21 mouse cellular contexts compared by ENCODE assay signal in genomic region chr8:84241821-84242220, GRCm38 (mm10). TPM values are rescaled to one million over a fixed set of nuclear protein-coding genes. Genes with fewer than 3 reads are reported as not detected.
DNase-seq lines count a peak whose midpoint lies in the region; ATAC-seq and TF ChIP-seq lines count a peak whose summit lies in the region.
"Had no signal": no experiment of that assay in that cellular context is flagged by ENCODE, and none has a peak within 500 bp of the region (broad histone marks: within the 10 kb centered on the region; RNA-seq: fewer than 3 reads in every experiment).

No protein-coding gene starts in this region.

- no peak for ATAC-seq in heart, embryonic 15.5 days (replicated peaks; ENCODE audit: insufficient number of reproducible peaks, insufficient read depth, low FRiP score, low read depth)
- ATAC-seq in kidney, embryonic 14.5 days (ENCODE audit: low FRiP score, low TSS enrichment) = no peak
- ATAC-seq: hindbrain, embryonic 16.5 days; midbrain, embryonic 13.5 days; Patski had no signal

- peak; percentile 39 for DNase-seq in adrenal gland, adult 2 months
- DNase-seq in adrenal gland, postnatal 25 days = no peak
- no peak for DNase-seq in heart, adult 11 months
- DNase-seq in kidney, adult 2 months = peak; percentile 81
- peak; percentile 73 for DNase-seq in kidney, postnatal 25 days
- no peak for DNase-seq in frontal cortex, postnatal 25 days (ENCODE audit: low spot score in 2 of 2)
- DNase-seq: cerebellum, adult 11-12 months; lung, adult 2 months; lung, postnatal 4 days; thymus, postnatal 4 days had no signal

- peaks cover 22% of the 10 kb centered on the region for H3K36me3 ChIP-seq in heart, embryonic 15.5 days
- H3K36me3 ChIP-seq in kidney, adult 2 months (ENCODE audit: control insufficient read depth, insufficient read depth, low read length) = no peaks in the 10 kb centered on the region
- H3K36me3 ChIP-seq in kidney, embryonic 14.5 days (ENCODE audit: control insufficient read depth, insufficient read depth, low read length) = peaks cover 29% of the 10 kb centered on the region

- H3K4me2 ChIP-seq in heart, embryonic 15.5 days = no peak overlapping the region
- H3K4me2 ChIP-seq in kidney, embryonic 14.5 days (replicated peaks; ENCODE audit: low read depth, low read length) = no peak overlapping the region
- H3K4me2 ChIP-seq: midbrain, embryonic 13.5 days had no signal

- WGBS in heart, embryonic 15.5 days = 38% methylated on average over 2 of the region's 2 CpGs
- 24% methylated on average over 2 of the region's 2 CpGs for WGBS in kidney, adult 2 months
- WGBS in kidney, embryonic 14.5 days = 74% methylated on average over 2 of the region's 2 CpGs

- peaks cover 27% of the 10 kb centered on the region for H3K4me1 ChIP-seq in heart, embryonic 15.5 days (replicated peaks)
- peaks cover 4% of the 10 kb centered on the region; the same call in 1 of the 2 replicates for H3K4me1 ChIP-seq in kidney, adult 2 months (ENCODE audit: control insufficient read depth, insufficient read depth, low read length)
- no peaks in the 10 kb centered on the region for H3K4me1 ChIP-seq in kidney, embryonic 14.5 days (ENCODE audit: control insufficient read depth, insufficient read depth, low read length)

- TF ChIP-seq CTCF in kidney, adult 2 months (conservative IDR thresholded peaks at IDR 0.05; ENCODE audit: insufficient read depth, insufficient read length, low read depth, low read length) = no peak

- H3K27me3 ChIP-seq in heart, embryonic 15.5 days = no peaks in the 10 kb centered on the region
- no peaks in the 10 kb centered on the region for H3K27me3 ChIP-seq in kidney, adult 2 months (replicated peaks; ENCODE audit: control insufficient read depth, insufficient read depth, low read length)
- H3K27me3 ChIP-seq in kidney, embryonic 14.5 days (ENCODE audit: control insufficient read depth, insufficient read depth, low read length) = no peaks in the 10 kb centered on the region
- H3K27me3 ChIP-seq: CH12.LX; midbrain, embryonic 13.5 days; Patski had no signal

- no peak overlapping the region for H3K9ac ChIP-seq in heart, embryonic 15.5 days
- no peak overlapping the region for H3K9ac ChIP-seq in kidney, embryonic 14.5 days (ENCODE audit: low read depth, low read length)
- H3K9ac ChIP-seq: midbrain, embryonic 13.5 days had no signal

- no peak overlapping the region for H3K4me3 ChIP-seq in heart, embryonic 15.5 days
- H3K4me3 ChIP-seq in kidney, adult 2 months (ENCODE audit: insufficient read depth, low read depth, low read length) = no peak overlapping the region
- no peak overlapping the region for H3K4me3 ChIP-seq in kidney, embryonic 14.5 days (ENCODE audit: low read length)
- H3K4me3 ChIP-seq: forebrain, embryonic 10.5 days; layer of hippocampus, adult 2 months; midbrain, embryonic 13.5 days had no signal

- peak overlapping the region; percentile 65 for H3K27ac ChIP-seq in heart, embryonic 15.5 days
- no peak overlapping the region for H3K27ac ChIP-seq in kidney, adult 2 months (ENCODE audit: insufficient read depth, low read depth, low read length)
- H3K27ac ChIP-seq in kidney, embryonic 14.5 days (ENCODE audit: low read depth, low read length) = no peak overlapping the region
- H3K27ac ChIP-seq: forebrain, embryonic 10.5 days; layer of hippocampus, adult 2 months; midbrain, embryonic 13.5 days had no signal

- no peaks in the 10 kb centered on the region for H3K9me3 ChIP-seq in heart, embryonic 15.5 days (replicated peaks)
- no peaks in the 10 kb centered on the region for H3K9me3 ChIP-seq in kidney, embryonic 14.5 days (ENCODE audit: control insufficient read depth, low read length)
- H3K9me3 ChIP-seq: forebrain, embryonic 10.5 days; midbrain, embryonic 13.5 days had no signal

- TF ChIP-seq POLR2A in kidney, adult 2 months (IDR thresholded peaks at IDR 0.05; ENCODE audit: low read depth, low read length) = no peak

RNA-seq across cellular contexts. Expression of gene Zswim4, which starts 5.0 kb away (rescaled TPM):
- total RNA-seq in adrenal gland, adult 2 months (2021) = 10 to 100 TPM; 31.4 to 55.6 TPM
- polyA plus RNA-seq in adrenal gland, adult 2 months (2012; rRNA removed) = 66.3 and 76.1 TPM in 2 replicates
- 41.3 and 44.1 TPM in 2 replicates for total RNA-seq in adrenal gland, postnatal 25 days (2021)
- 7.6 and 9.7 TPM in 2 replicates for polyA plus RNA-seq in heart, embryonic 15.5 days (2015; fragmentation: Nextera tagmentation; extraction: Ambion mirVana)
- polyA plus RNA-seq in kidney, adult 2 months (2012; rRNA removed) = 9.2 and 10.0 TPM in 2 replicates
- polyA plus RNA-seq in kidney, embryonic 14.5 days (2014; fragmentation: Nextera tagmentation; extraction: Ambion mirVana) = 10.2 and 15.7 TPM in 2 replicates

RNA-seq across cellular contexts. Expression of gene D8Ertd738e, which starts 7.7 kb away (rescaled TPM):
- 100 to 1,000 TPM; 268 to 291 TPM for total RNA-seq in adrenal gland, adult 2 months (2021)
- polyA plus RNA-seq in adrenal gland, adult 2 months (2012; rRNA removed) = 58.8 and 67.3 TPM in 2 replicates
- total RNA-seq in adrenal gland, postnatal 25 days (2021) = 261 and 266 TPM in 2 replicates
- 290 and 291 TPM in 2 replicates for polyA plus RNA-seq in heart, embryonic 15.5 days (2015; fragmentation: Nextera tagmentation; extraction: Ambion mirVana)
- polyA plus RNA-seq in kidney, adult 2 months (2012; rRNA removed) = 216 and 246 TPM in 2 replicates
- polyA plus RNA-seq in kidney, embryonic 14.5 days (2014; fragmentation: Nextera tagmentation; extraction: Ambion mirVana) = 388 TPM in 2 replicates

RNA-seq across cellular contexts. Expression of gene Mri1, which starts 15.3 kb away (rescaled TPM):
- 10 to 100 TPM; 27.9 to 38.1 TPM for total RNA-seq in adrenal gland, adult 2 months (2021)
- 239 and 243 TPM in 2 replicates for polyA plus RNA-seq in adrenal gland, adult 2 months (2012; rRNA removed)
- 31.3 and 45.3 TPM in 2 replicates for total RNA-seq in adrenal gland, postnatal 25 days (2021)
- polyA plus RNA-seq in heart, embryonic 15.5 days (2015; fragmentation: Nextera tagmentation; extraction: Ambion mirVana) = 36.1 and 42.7 TPM in 2 replicates
- polyA plus RNA-seq in kidney, adult 2 months (2012; rRNA removed) = 39.3 and 48.6 TPM in 2 replicates
- polyA plus RNA-seq in kidney, embryonic 14.5 days (2014; fragmentation: Nextera tagmentation; extraction: Ambion mirVana) = 73.2 and 80.1 TPM in 2 replicates

RNA-seq across cellular contexts. Expression of gene Ccdc130, which starts 28.4 kb away (rescaled TPM):
- total RNA-seq in adrenal gland, adult 2 months (2021) = 10 to 100 TPM; 19.3 to 25.8 TPM
- polyA plus RNA-seq in adrenal gland, adult 2 months (2012; rRNA removed) = 15.9 and 16.5 TPM in 2 replicates
- total RNA-seq in adrenal gland, postnatal 25 days (2021) = 15.0 and 24.8 TPM in 2 replicates
- 15.2 and 15.7 TPM in 2 replicates for polyA plus RNA-seq in heart, embryonic 15.5 days (2015; fragmentation: Nextera tagmentation; extraction: Ambion mirVana)
- polyA plus RNA-seq in kidney, adult 2 months (2012; rRNA removed) = 24.7 and 32.7 TPM in 2 replicates
- 15.4 and 21.1 TPM in 2 replicates for polyA plus RNA-seq in kidney, embryonic 14.5 days (2014; fragmentation: Nextera tagmentation; extraction: Ambion mirVana)

RNA-seq across cellular contexts. Expression of gene Nanos3, which starts 56.8 kb away (rescaled TPM):
- total RNA-seq in adrenal gland, adult 2 months (2021) = 1 to 10 TPM; 1.1 to 1.3 TPM
- 0.36 and 1.0 TPM in 2 replicates for polyA plus RNA-seq in adrenal gland, adult 2 months (2012; rRNA removed)
- total RNA-seq in adrenal gland, postnatal 25 days (2021) = 1.3 TPM in 1 of 2 replicates, not detected in the other
- polyA plus RNA-seq in heart, embryonic 15.5 days (2015; fragmentation: Nextera tagmentation; extraction: Ambion mirVana) = 1.4 and 1.6 TPM in 2 replicates
- polyA plus RNA-seq in kidney, adult 2 months (2012; rRNA removed) = 0.99 and 1.4 TPM in 2 replicates
- polyA plus RNA-seq in kidney, embryonic 14.5 days (2014; fragmentation: Nextera tagmentation; extraction: Ambion mirVana) = 4.3 and 5.5 TPM in 2 replicates
- total RNA-seq: CH12.LX; gastrocnemius, adult 8-10 months; liver, adult 2 months had no signal
- polyA plus RNA-seq: liver, adult 2 months; spleen, adult 2 months had no signal

Comparison
In these comparisons a context has a peak if more than half of its experiments do, and no peak if none do; other contexts are left out.
1. DNase-seq: peak in adrenal gland, adult 2 months (single experiment), kidney, adult 2 months (single experiment) and kidney, postnatal 25 days (2 of 2); none in adrenal gland, postnatal 25 days (single experiment), heart, adult 11 months (single experiment) and frontal cortex, postnatal 25 days (0 of 2).